Mouse (Mus musculus): ENCODE results near the gene Ap3b1. TPM values are rescaled to one million over a fixed set of nuclear protein-coding genes. Genes with fewer than 3 reads are reported as not detected.

The Ap3b1 gene
- polyA plus RNA-seq, 1 experiment from 2014 or later: 48.5 TPM

DNA sequence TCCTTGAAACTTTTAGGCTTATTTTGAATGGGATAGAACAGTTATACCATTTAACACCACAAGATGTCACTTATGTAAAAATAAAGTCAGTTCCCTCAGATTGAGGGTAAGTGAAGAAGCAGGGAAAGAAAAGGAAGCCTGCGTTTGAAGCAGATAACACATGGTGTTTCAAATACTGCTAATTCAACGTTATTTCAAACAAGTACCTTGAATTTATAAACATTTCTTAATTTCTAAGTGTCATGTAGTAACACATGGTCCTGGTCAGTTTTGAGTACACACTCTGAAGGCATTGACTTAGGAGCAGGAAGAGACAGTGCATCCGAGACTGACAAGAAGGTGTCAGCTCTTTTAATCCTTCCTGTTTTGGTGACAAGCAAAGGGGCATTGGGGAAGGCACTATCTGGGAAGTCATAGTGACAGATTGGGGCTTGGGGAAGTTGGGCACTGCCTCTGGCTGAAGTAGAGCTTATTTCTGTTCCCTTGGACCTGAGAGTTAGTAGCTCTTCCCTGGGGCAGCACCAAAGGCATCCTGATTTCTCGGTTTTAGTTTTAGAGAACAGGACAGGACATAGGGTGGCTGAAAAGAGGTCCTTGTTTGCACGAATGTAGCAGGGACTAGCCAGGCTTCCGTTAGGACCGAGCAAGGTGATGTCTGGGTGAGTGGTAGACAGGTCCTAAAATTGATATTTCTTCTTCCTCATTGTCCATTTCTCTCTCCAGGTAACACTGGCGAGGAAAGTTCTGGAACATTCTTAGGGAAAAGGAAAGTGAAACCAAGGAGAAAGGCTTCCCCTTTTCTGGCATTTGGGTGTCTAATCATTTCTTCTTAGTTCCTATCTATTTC, 23.3 kb downstream of the Ap3b1 start:
- Histone ChIP-seq H3K4me2 (replicated peaks; ENCODE audit: low read depth, low read length) (no peak overlapping the region), H3K27ac (ENCODE audit: low read length) (no peak overlapping the region), H3K27me3 (ENCODE audit: control insufficient read depth, insufficient read depth, low read length) (no peaks in the 10 kb centered on the region), H3K4me1 (ENCODE audit: control insufficient read depth, insufficient read depth, low read length) (no peaks in the 10 kb centered on the region), H3K9me3 (ENCODE audit: control insufficient read depth, low read depth, low read length) (no peaks in the 10 kb centered on the region), H3K4me3 (ENCODE audit: low read depth, low read length) (no peak overlapping the region), H3K36me3 (ENCODE audit: control insufficient read depth, insufficient read depth, low read length) (no peaks in the 10 kb centered on the region), H3K9ac (replicated peaks; ENCODE audit: low read depth, low read length) (no peak overlapping the region)
- ATAC-seq (ENCODE audit: insufficient number of reproducible peaks, insufficient read depth, low FRiP score, low read depth): no peak
- WGBS: 64% methylated on average over 8 of the region's 8 CpGs

DNA sequence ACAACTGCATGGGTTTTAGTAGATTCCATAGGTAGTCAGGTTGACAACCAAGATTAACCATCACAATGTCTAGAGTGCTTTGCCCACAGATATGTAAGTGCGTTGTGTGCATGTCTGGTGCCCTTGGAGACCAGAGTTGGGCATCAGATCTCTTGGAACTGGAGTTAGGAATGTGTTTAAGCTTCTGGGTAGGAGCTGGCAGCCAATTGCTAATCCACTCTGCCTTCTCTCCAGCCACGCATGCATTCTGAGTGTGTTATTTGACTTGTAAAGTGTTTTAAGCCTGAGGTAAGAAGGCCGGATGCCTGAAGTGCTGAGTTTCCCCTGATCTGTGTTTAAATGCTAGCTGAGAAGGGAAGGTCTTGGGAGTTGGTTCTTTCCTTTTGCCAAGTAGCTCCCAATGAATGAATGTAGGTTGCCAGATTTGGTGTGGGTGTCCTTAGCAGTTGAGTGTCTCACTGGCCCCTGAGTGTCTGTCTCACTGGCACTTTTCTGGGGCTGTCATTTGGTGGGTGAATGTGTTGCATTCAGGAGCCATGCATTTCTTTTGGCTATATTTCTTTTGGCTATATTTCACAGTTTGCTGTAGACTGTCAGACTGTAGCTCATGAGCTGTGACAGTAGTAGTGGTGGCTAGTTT, 26.3 kb downstream of the Ap3b1 start:
- no peak overlapping the region for H3K4me3 ChIP-seq (ENCODE audit: low read depth, low read length)
- H3K27me3 ChIP-seq (ENCODE audit: control insufficient read depth, insufficient read depth, low read length): no peaks in the 10 kb centered on the region
- H3K36me3 ChIP-seq (ENCODE audit: control insufficient read depth, insufficient read depth, low read length): no peaks in the 10 kb centered on the region
- no peak for ATAC-seq (ENCODE audit: insufficient number of reproducible peaks, insufficient read depth, low FRiP score, low read depth)
- no peak overlapping the region for H3K27ac ChIP-seq (ENCODE audit: low read length)
- no peaks in the 10 kb centered on the region for H3K9me3 ChIP-seq (ENCODE audit: control insufficient read depth, low read depth, low read length)
- H3K4me1 ChIP-seq (ENCODE audit: control insufficient read depth, insufficient read depth, low read length): no peaks in the 10 kb centered on the region; the same call in 1 of the 2 replicates
- 80% methylated on average over 3 of the region's 3 CpGs for WGBS
- no peak overlapping the region for H3K4me2 ChIP-seq (replicated peaks; ENCODE audit: low read depth, low read length)
- no peak overlapping the region for H3K9ac ChIP-seq (replicated peaks; ENCODE audit: low read depth, low read length)

DNA sequence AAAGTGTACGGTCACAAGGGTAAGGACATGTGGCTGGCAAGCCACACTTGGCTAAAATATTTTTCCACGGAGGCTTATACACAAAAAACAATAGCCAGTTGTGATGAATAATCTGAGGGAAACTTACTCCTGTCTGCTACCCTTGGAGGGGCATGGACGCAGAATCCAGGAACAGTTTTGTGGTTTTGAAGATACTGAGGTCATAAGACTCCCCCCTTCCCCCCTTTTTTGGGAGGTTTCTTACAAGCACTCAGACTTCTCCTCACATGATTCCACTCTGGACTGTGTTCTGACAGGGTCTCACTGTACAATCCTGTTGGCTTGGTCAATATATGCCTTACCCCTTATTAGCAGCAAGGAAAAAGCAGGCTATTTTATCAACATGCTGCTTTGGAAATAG, 29.8 kb downstream of the Ap3b1 start:
- Histone ChIP-seq H3K9me3 (ENCODE audit: control insufficient read depth, low read depth, low read length) (no peaks in the 10 kb centered on the region), H3K36me3 (ENCODE audit: control insufficient read depth, insufficient read depth, low read length) (no peaks in the 10 kb centered on the region), H3K27me3 (ENCODE audit: control insufficient read depth, insufficient read depth, low read length) (no peaks in the 10 kb centered on the region), H3K4me1 (ENCODE audit: control insufficient read depth, insufficient read depth, low read length) (no peaks in the 10 kb centered on the region; the same call in 1 of the 2 replicates), H3K4me2 (replicated peaks; ENCODE audit: low read depth, low read length) (no peak overlapping the region), H3K27ac (ENCODE audit: low read length) (no peak overlapping the region), H3K9ac (replicated peaks; ENCODE audit: low read depth, low read length) (no peak overlapping the region), H3K4me3 (ENCODE audit: low read depth, low read length) (no peak overlapping the region)
- ATAC-seq (ENCODE audit: insufficient number of reproducible peaks, insufficient read depth, low FRiP score, low read depth): no peak
- 77% methylated on average over 3 of the region's 3 CpGs for WGBS

DNA sequence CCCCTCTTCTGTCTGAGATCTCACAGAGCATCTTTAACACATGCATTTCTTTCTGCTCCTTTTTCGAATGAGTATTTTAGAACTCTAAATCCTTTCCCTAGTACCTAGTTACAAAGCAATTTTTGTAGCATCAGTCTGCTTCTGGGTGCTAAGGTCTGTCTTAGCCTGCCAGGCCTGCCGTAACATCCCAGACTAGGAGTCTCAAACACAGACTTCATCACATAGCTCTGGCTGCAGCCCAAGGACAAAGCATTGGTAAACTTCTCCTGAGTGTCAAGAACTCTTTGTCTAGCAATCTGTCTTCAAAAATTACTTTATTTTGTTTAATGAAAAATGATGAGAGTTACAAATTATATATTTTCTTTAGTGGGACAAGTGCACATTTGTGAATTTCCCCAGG, 30.8 kb downstream of the Ap3b1 start:
- WGBS: 63% methylated on average over 2 of the region's 2 CpGs
- Histone ChIP-seq H3K4me1 (ENCODE audit: control insufficient read depth, insufficient read depth, low read length) (no peaks in the 10 kb centered on the region; the same call in 1 of the 2 replicates), H3K9ac (replicated peaks; ENCODE audit: low read depth, low read length) (no peak overlapping the region), H3K27me3 (ENCODE audit: control insufficient read depth, insufficient read depth, low read length) (no peaks in the 10 kb centered on the region), H3K9me3 (ENCODE audit: control insufficient read depth, low read depth, low read length) (no peaks in the 10 kb centered on the region), H3K4me3 (ENCODE audit: low read depth, low read length) (no peak overlapping the region), H3K36me3 (ENCODE audit: control insufficient read depth, insufficient read depth, low read length) (no peaks in the 10 kb centered on the region), H3K4me2 (replicated peaks; ENCODE audit: low read depth, low read length) (no peak overlapping the region), H3K27ac (ENCODE audit: low read length) (no peak overlapping the region)
- no peak for ATAC-seq (ENCODE audit: insufficient number of reproducible peaks, insufficient read depth, low FRiP score, low read depth)

DNA sequence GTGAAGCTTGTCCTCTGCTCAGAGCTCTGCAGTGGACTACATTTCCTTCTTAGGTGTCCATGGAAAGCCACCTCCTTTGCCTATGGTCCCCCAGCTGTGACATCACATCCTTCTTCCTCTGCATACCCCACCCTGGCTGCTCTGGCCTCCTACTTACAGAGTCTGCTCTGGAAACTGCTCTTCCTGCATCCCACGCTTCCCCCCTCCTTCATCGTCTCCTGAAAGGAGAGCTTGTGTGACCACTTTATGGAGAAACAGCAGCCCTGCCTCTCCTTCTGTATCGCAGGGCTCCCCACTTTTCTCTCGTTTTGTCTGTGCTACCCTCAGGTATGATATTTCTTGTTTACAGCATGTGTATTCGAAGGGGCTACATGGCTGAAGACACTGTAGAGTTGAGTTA, 33.5 kb downstream of the Ap3b1 start:
- no peak overlapping the region for H3K4me3 ChIP-seq (ENCODE audit: low read depth, low read length)
- H3K4me1 ChIP-seq (ENCODE audit: control insufficient read depth, insufficient read depth, low read length): no peaks in the 10 kb centered on the region; the same call in 1 of the 2 replicates
- H3K27me3 ChIP-seq (ENCODE audit: control insufficient read depth, insufficient read depth, low read length): no peaks in the 10 kb centered on the region
- no peak overlapping the region for H3K27ac ChIP-seq (ENCODE audit: low read length)
- no peak overlapping the region for H3K9ac ChIP-seq (replicated peaks; ENCODE audit: low read depth, low read length)
- no peak for ATAC-seq (ENCODE audit: insufficient number of reproducible peaks, insufficient read depth, low FRiP score, low read depth)
- H3K9me3 ChIP-seq (ENCODE audit: control insufficient read depth, low read depth, low read length): no peaks in the 10 kb centered on the region
- H3K36me3 ChIP-seq (ENCODE audit: control insufficient read depth, insufficient read depth, low read length): peaks cover 10% of the 10 kb centered on the region
- 83% methylated on average over 5 of the region's 5 CpGs for WGBS
- no peak overlapping the region for H3K4me2 ChIP-seq (replicated peaks; ENCODE audit: low read depth, low read length)

DNA sequence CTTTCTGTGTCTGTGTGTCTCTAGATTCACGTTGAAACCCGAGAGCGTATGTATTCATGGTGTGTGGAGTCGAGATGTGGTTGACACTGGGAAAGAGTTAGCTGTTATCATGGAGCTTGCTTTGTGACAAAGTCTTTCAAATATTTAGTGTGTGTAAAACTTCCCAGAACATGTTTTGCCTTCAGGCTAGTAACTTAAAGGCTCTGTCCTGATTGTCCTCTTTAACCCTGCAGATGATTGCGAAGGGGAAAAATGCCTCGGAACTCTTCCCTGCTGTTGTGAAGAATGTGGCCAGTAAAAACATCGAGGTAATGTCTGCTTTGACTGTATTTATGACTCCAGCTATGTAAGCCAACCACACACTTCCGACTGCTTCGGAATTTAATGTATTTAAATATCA, 35.7 kb downstream of the Ap3b1 start:
- no peaks in the 10 kb centered on the region; the same call in 1 of the 2 replicates for H3K4me1 ChIP-seq (ENCODE audit: control insufficient read depth, insufficient read depth, low read length)
- 68% methylated on average over 9 of the region's 9 CpGs for WGBS
- no peak overlapping the region for H3K27ac ChIP-seq (ENCODE audit: low read length)
- H3K9ac ChIP-seq (replicated peaks; ENCODE audit: low read depth, low read length): no peak overlapping the region
- no peaks in the 10 kb centered on the region for H3K27me3 ChIP-seq (ENCODE audit: control insufficient read depth, insufficient read depth, low read length)
- H3K36me3 ChIP-seq (ENCODE audit: control insufficient read depth, insufficient read depth, low read length): peaks cover 10% of the 10 kb centered on the region
- ATAC-seq (ENCODE audit: insufficient number of reproducible peaks, insufficient read depth, low FRiP score, low read depth): no peak
- H3K4me2 ChIP-seq (replicated peaks; ENCODE audit: low read depth, low read length): no peak overlapping the region
- no peaks in the 10 kb centered on the region for H3K9me3 ChIP-seq (ENCODE audit: control insufficient read depth, low read depth, low read length)
- no peak overlapping the region for H3K4me3 ChIP-seq (ENCODE audit: low read depth, low read length)

DNA sequence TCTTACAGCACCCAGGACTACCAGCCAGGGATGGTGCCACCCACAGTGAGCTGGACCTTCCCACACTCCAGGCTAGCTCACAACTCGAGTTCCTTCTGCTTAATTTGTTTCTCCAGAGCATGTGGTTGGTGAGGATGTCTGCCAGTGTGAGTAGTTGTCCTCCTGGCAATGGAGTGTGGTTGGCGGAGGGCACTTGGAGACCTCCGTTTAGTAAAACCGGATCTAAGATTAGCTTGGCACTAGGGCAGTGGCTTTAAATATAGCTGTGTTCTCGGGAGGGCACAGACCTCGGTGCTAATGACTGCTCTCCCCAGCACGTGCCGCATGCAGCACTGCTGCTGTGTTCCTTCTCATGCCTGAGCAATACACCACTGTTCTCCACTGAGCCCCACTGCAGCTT, 37.0 kb downstream of the Ap3b1 start:
- Histone ChIP-seq H3K9me3 (ENCODE audit: control insufficient read depth, low read depth, low read length) (no peaks in the 10 kb centered on the region), H3K9ac (replicated peaks; ENCODE audit: low read depth, low read length) (no peak overlapping the region), H3K36me3 (ENCODE audit: control insufficient read depth, insufficient read depth, low read length) (peaks cover 10% of the 10 kb centered on the region), H3K4me1 (ENCODE audit: control insufficient read depth, insufficient read depth, low read length) (no peaks in the 10 kb centered on the region), H3K27ac (ENCODE audit: low read length) (no peak overlapping the region), H3K4me3 (ENCODE audit: low read depth, low read length) (no peak overlapping the region), H3K4me2 (replicated peaks; ENCODE audit: low read depth, low read length) (no peak overlapping the region), H3K27me3 (ENCODE audit: control insufficient read depth, insufficient read depth, low read length) (no peaks in the 10 kb centered on the region)
- no peak for ATAC-seq (ENCODE audit: insufficient number of reproducible peaks, insufficient read depth, low FRiP score, low read depth)
- 89% methylated on average over 8 of the region's 8 CpGs for WGBS

DNA sequence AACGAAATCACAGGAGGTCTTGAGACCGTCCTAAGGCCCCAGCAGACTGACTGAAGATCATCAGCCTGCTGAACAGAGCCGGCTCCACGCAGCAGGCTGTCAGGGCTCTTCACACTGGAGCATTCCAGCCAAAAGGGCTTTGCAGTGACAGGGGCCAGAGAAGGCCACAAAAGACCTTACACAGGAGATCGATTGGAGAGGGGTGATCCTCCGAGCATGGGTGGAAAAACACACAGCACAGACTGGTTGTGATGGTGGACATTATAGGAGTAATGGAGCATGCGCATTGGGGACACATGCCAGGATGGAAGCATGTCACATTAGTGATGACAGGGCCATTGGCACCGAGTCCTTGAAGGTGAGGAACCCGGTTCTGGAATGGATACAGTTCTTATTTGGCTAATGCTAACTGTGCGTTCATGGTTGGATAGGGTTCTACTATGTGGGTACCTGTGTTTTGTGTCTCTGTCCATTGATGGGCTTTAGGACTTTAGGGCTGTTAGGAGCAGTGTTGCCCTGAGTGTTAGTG, 37.7 kb downstream of the Ap3b1 start:
- H3K4me1 ChIP-seq (ENCODE audit: control insufficient read depth, insufficient read depth, low read length): no peaks in the 10 kb centered on the region
- H3K36me3 ChIP-seq (ENCODE audit: control insufficient read depth, insufficient read depth, low read length): peaks cover 10% of the 10 kb centered on the region
- H3K27me3 ChIP-seq (ENCODE audit: control insufficient read depth, insufficient read depth, low read length): no peaks in the 10 kb centered on the region
- 90% methylated on average over 10 of the region's 10 CpGs for WGBS
- H3K27ac ChIP-seq (ENCODE audit: low read length): no peak overlapping the region
- H3K9ac ChIP-seq (replicated peaks; ENCODE audit: low read depth, low read length): no peak overlapping the region
- H3K4me2 ChIP-seq (replicated peaks; ENCODE audit: low read depth, low read length): no peak overlapping the region
- H3K9me3 ChIP-seq (ENCODE audit: control insufficient read depth, low read depth, low read length): no peaks in the 10 kb centered on the region
- H3K4me3 ChIP-seq (ENCODE audit: low read depth, low read length): no peak overlapping the region
- ATAC-seq (ENCODE audit: insufficient number of reproducible peaks, insufficient read depth, low FRiP score, low read depth): no peak
